Mouse (Mus musculus) lung, adult 2 months (tissue): Measurements from ENCODE around the gene Rbmxl1.
"Not testable (repeated sequence)": the region's sequence is repeated elsewhere in the genome, so short reads cannot be mapped to it uniquely, and the experiment has no call there.

Source experiments
- CTCF ChIP-seq: fragments of 200-500 bp; IDR thresholded peaks from 2 replicates; pipeline ENCODE4 v1.5.1; 2011; ENCODE audit warnings: mild to moderate bottlenecking, low read length, control low read depth; ENCODE audit not compliant: insufficient read depth
- POLR2A ChIP-seq: fragments of 200-500 bp; IDR thresholded peaks from 2 replicates; pipeline ENCODE4 v1.6.1; 2011; ENCODE audit warnings: low read depth, mild to moderate bottlenecking, control low read depth, low read length, borderline replicate concordance; ENCODE audit errors: extremely low read depth

- TF ChIP-seq CTCF, POLR2A: not testable (repeated sequence)
Measured at GRCm38 (mm10) chr8:78545153-78545817, 36.6 kb upstream of the Rbmxl1 start.
